Mouse (Mus musculus) fibroblast of lung, adult 2 months (primary cell): Measurements from ENCODE around the gene Ccnd2.

Experiments
- DNase-seq: peaks from one replicate; pipeline ENCODE4 v3.0.0-alpha.2; 2011; ENCODE audit warnings: low read depth

The Ccnd2 gene

DNA sequence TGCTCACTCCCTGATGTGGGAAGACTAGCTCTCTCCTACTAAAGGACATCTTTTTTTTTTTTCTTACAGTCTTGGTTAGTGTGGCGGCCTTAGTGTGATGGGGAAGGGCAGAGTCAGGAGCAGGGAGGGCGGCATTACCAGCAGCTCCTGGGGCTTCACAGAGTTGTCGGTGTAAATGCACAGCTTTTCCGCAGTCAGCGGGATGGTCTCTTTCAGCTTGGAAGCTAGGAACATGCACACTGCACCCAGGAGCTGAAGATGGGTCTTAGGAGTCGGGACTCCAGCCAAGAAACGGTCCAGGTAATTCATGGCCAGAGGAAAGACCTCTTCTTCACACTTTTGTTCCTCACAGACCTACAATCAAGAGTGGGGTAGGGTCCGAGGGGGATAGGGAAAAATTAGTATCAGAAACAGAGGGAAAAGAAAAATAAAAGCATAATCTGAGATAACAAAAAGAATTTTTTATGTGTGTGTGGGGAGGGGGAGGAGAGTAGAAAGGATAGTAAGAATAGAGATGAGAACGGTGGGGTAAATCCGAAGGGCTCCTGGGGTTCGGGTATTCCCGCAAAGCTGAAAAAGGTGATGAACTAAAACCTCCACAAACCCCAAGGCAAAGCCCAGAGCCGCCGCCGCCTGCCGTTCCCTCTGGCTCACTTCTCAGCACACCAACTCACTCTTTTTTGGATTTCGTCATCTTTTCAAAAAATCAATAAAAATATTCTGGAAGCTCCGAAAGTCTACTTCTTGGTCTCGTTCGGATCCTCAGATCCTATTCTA lies 3.3 kb downstream of the Ccnd2 start:
- DNase-seq: no peak

DNA sequence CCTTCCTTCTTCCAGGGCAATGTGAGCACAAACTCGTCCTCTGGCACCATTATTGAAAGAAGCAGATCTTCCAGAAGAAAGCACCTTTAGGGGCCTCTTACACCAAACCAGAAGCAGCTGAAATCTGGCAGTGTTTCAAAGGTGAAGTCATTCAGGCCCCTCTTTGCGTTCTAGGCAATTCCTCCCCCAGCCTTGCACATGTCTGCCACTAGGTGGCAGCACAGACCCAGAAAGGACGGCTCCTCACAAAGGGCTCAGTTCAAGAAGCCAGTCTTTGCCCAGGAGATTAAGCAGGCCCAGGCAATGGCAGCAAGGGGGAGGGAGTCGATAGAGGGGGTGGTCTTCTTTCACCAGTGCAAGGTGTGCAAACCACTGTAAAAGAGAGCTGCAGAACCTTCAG lies 4.3 kb downstream of the Ccnd2 start:
- DNase-seq: peak; percentile 81

- no peak for DNase-seq
Observed at GRCm38 (mm10) chr6:127146322-127146947, 5.6 kb downstream of the Ccnd2 start.

GRCm38 (mm10) chr6:127145464-127146190 lies 6.4 kb downstream of the Ccnd2 start:
- DNase-seq: no peak

DNA sequence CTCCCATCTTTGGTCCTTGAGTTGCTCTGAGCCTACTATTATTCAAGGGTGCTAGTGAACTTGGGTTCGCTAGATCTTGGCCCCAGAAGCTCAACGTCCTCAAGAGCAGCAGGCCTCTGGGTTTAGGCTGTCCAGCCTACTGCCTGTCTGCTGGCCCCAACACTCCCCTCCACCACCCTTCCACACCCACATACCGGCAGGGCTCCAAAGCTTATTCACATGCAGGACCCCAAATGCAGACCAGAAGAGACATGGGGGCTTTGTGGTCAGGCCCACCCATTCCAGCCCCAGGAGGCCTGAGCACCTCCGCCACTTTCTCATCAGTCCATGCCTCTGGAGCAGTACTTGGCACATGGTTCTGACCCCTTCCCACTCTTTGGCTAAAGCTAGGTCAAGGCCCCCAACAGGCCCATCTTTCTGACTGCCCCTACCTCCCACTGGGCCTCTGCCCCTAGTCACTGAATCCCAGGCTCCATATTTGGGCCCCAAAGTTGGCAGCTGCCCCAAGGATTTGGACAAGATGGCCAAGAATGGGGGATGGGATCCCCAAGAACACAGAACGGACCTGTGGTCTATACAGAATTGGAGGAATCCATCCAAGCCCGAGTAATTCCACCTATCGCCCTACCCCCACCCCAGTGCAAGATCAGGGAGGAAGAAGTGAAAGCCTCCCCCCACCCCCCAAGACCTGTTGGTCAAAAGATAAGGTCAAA lies 8.3 kb downstream of the Ccnd2 start:
- DNase-seq: no peak

GRCm38 (mm10) chr6:127143124-127143520 lies 8.9 kb downstream of the Ccnd2 start:
- no peak for DNase-seq

- no peak for DNase-seq
Observed at GRCm38 (mm10) chr6:127142154-127143123, 9.6 kb downstream of the Ccnd2 start.

DNA sequence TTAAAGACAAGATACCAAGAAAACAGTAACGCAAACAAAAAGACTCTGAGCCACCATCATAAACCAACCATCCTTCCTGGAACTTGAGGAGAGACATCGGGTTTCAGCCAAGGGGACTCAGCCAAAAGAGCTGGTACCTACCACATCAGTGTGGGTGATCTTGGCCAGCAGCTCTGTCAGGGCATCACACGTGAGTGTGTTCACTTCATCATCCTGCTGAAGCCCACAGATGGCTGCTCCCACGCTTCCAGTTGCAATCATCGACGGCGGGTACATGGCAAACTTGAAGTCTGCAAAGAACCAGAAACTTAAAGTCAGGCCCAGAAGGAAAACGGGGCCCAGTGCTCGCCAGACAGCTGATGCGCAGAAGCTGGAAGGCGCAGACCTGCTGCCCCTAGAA lies 13.0 kb downstream of the Ccnd2 start:
- DNase-seq: no peak

DNA sequence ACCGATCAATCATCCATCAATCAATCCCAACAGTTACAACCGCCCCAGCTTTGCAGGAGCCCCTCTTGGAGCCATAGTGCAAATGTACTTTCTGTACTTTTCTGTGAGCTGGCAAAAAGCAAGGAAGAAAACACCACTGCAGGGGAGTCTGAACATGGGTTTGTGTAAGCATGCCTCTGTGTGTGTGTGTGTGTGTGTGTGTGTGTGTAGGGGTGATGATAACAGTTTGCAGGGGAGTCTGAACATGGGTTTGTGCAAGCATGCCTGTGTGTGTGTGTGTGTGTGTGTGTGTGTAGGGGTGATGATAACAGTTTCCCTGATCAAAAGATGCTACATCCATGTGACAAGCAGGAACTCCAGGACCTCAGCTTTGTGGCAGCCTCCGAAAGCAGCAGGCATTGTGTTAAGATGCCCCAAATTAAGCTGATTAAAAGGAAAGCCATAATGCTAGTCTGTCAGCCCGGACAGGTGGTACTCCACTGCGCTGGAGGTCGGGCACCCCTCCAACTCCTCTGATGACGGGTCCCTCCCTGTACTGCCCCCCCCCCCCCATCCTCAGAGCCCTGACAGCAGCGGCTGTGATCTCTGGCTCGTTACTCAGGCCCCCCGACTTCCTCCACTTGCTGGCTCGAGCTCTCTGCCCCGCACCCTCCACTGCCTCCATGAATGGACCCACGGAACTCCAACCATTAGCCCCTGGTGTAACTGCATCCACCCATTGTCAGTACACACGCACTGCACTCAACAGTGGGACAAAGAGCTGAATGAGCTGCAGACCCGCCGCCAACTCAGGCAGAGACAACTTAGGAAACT lies 18.4 kb downstream of the Ccnd2 start:
- no peak for DNase-seq

GRCm38 (mm10) chr6:127132719-127133118 lies 19.3 kb downstream of the Ccnd2 start:
- DNase-seq: no peak

GRCm38 (mm10) chr6:127131946-127132345 lies 20.0 kb downstream of the Ccnd2 start:
- no peak for DNase-seq

DNA sequence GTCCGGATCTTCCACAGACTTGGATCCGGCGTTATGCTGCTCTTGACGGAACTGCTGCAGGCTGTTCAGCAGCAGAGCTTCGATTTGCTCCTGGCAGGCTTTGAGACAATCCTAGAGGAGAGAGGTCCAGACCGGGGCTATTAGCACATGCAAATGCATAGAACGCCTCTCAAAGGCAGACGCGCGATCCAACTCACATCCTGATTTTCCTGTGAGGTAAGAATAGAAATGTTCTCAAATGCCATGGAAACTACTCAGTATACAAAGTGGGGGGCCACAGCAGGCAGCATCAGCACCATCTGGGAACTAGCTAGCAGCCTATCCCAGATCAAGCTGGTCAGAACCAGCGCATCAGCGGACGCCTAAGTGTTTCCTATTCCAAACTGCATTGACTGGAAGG lies 21.6 kb downstream of the Ccnd2 start:
- DNase-seq: no peak

- DNase-seq: no peak
Observed at GRCm38 (mm10) chr6:127129659-127130058, 22.3 kb downstream of the Ccnd2 start.

DNA sequence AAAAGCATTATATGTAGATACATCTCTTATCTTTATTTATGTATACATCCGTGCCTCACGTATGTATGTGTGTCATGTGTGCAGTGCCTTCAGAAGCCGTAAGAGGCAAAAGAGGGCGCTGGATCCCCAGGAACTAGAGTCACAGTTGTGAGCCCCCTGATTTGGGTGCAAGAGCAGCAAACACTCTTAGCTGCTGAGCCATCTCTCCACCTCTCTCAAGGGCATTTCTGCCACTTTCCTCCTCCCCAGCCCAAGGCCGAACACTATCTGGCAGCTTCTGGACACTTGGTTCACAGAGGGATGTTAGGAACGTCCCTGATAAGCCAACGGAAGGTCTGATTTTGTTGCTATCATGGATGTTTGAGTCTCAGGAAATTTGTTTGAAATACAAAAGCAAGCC lies 28.5 kb downstream of the Ccnd2 start:
- no peak for DNase-seq

GRCm38 (mm10) chr6:127122996-127123395 lies 29.0 kb downstream of the Ccnd2 start:
- no peak for DNase-seq

GRCm38 (mm10) chr6:127122221-127122806 lies 29.7 kb downstream of the Ccnd2 start:
- DNase-seq: no peak

DNA sequence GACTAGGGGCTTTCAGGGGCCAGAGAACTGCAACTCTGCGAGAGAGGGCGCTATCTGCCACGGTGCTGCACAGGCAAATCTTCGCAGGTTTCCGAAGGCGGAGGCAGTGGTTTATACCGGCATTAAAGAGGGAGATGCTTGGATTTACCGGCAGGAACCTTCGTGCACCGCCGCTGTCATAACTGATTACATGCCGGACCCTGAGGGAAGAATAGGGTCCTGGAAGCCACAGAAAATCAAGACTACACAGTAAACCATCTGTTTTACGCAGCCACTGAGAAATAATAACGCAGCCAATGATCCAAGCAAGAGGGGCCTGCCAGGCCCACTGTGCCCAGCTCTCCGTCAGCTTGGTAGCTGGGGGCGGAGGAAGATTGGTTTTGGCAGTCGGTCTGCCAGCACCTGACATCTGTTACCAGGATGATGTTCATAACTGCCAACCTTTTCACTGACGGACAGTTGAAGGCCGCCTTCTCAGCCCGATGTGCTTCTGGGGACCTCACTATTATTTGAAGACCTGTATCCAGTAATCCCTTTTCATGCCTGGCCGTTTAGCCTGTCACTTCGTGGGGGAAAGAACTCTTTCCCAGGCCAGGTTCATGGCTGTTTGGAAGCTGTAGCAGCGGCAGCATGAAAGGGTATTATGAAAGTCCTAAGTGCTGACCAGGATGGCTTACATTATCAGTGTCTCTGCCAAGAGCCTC lies 37.1 kb downstream of the Ccnd2 start:
- no peak for DNase-seq

- peak; percentile 71 for DNase-seq
Observed at GRCm38 (mm10) chr6:127109402-127109930, 42.5 kb downstream of the Ccnd2 start, which contains the start of gene Tigar. Gene Tigar, minus strand, starts transcription at chr6:127109557.
